Mouse (Mus musculus): Measurements from ENCODE around the gene Samt3.

Samt3 gene

GRCm38 (mm10) chrX:86043899-86044298 lies at the start of gene Samt3:
Samt3 (plus strand) TSS chrX:86044199.
- DNase-seq (ENCODE audit: inconsistent ontology term) = no peak

DNA sequence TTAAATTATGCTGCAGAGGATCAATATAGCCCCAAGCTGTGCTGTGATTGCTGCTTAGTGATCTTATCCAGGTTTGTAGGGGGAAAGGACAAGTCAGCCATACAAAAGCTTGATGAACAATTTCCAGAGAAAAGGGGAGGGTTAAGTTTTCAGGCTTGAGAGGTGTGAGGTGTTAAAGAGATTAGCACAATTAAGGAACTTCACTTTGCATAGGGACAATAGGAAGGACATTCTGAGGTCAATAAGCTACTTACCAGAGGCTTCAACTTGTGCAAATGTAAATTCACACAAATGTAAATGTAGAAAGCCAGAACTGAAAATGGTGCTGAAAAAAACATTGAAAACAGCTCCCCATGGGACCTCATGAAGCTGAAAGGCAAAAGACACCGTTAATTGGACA lies 27.4 kb upstream of the Samt3 start:
- DNase-seq (ENCODE audit: inconsistent ontology term) = no peak

- DNase-seq (ENCODE audit: inconsistent ontology term) = no peak
Observed at GRCm38 (mm10) chrX:86088672-86089071, 44.7 kb downstream of the Samt3 start.

All from Muller cell, postnatal 12 days (primary cell).